Mouse (Mus musculus) cerebellum, adult 11-12 months (tissue): ENCODE measurements around the gene Rapgef4.

ENCODE experiments used
- DNase-seq: peaks from one replicate; pipeline ENCODE4 v3.0.0; 2022

Rapgef4 gene

GRCm38 (mm10) chr2:72078140-72078521 is 97.1 kb downstream of the Rapgef4 start:
- DNase-seq, result no peak

DNA sequence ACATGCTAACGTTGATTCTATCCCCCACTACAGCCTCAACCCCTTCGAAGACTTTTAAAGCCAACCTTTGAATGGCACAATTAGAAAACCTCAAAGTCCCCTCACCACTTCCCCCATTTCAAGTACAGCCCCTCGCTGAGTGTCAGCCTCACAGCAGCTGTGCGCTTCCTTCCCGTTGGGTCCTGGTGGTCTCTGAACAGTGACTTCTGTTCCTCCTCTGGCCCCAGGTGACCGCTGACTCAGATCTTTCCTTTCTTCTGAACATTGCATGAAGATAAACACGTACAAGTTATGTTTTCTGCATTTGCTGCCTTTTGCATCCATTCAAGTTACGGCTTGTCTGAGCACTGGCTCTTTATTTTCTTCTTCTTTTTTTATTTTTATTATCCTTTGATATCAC is 98.1 kb downstream of the Rapgef4 start:
- no peak for DNase-seq

- no peak for DNase-seq
Measured at GRCm38 (mm10) chr2:72082846-72083245, 101.8 kb downstream of the Rapgef4 start.

- no peak for DNase-seq
Measured at GRCm38 (mm10) chr2:72088886-72089285, 107.8 kb downstream of the Rapgef4 start.

DNA sequence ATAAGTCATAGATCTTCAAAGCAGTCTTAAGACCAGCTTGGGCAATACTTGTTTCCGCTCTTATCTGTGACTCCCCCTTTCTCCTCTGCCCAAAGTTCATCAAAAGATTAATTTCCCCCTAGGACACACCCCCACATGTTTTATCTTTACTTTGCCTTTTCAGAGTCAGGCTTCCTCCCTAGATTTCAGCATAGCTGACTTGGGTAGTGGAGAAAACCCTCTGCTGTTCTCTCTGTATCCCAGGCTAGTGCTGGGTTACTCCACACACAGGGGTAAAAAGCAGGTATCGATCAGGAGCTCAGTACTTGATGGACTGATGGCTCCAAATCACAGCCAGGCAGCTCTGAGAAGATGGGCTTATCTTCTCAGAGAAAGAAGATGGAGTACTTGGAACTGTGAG is 109.0 kb downstream of the Rapgef4 start:
- no peak for DNase-seq

DNA sequence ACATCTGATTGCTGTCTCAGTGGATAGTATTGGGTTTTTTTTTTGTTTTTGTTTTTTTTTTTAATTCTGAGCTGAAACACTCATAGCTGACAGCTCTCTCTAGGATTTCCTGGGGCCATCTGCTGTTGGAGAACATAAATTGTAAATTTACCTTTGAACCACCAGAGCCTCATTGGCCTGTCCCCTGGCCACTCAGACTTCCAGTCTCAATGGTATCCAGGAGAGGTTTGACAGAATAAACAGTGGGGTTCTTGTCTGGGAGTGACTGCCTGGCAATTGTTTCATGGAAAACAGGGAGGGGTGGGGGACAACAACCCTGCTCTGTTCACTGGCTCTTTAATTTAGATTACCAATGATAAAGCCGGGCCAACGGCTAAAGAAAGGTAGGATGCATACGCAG is 111.0 kb downstream of the Rapgef4 start:
- no peak for DNase-seq

DNA sequence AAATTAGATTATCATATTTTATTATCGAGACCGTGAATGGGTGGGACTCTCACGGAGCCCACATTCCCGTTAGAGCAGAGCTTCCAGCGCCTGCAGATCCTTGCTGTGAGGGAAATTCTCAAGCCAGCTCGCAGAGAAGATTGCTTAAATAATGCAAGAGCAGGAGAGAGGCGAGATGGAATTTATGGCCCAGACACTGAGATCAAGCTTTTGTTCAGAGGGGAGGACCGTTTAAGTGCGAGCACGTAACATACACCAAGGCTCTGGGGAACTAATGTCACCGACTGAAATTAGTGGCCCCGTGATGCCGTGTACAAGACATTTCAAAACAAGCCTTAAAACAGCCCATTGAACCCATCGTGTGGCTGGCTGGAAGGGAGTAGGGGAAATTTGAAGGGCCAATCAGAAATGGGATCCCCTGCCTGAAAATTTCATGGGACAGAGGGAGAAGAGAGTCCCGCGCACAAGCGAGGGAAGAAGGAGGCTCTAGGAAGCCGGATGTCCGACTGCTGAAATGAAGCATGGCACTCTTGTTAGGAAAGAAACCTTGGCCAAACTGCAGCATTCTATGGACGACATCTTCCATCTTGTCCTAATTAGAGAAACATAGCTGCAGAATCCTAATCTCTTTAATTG is 112.5 kb downstream of the Rapgef4 start:
- DNase-seq, result no peak

GRCm38 (mm10) chr2:72094038-72094437 is 113.0 kb downstream of the Rapgef4 start:
- DNase-seq, result no peak

- no peak for DNase-seq
Measured at GRCm38 (mm10) chr2:72094446-72094845, 113.4 kb downstream of the Rapgef4 start.

DNA sequence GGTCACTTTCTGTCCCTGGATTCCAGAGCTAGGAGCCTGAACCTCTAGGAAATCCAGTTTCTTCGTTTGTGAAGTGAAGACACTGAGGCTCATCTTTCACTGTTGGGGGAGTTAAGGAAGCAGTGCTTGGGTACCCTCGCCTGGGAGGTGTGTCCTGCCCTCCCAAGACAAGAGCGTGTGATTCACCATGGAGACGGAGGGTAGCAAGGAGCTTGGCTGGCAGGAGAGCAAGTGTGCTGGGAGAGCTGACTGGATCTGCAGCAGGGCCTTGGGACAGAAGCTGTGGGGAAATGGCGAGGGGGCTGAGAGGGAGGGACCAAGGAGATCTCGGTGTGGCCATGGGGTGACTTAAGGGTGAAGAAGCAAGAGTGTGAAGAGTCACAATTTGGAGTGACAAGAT is 114.0 kb downstream of the Rapgef4 start:
- no peak for DNase-seq

GRCm38 (mm10) chr2:72096345-72096744 is 115.3 kb downstream of the Rapgef4 start:
- DNase-seq, result no peak

DNA sequence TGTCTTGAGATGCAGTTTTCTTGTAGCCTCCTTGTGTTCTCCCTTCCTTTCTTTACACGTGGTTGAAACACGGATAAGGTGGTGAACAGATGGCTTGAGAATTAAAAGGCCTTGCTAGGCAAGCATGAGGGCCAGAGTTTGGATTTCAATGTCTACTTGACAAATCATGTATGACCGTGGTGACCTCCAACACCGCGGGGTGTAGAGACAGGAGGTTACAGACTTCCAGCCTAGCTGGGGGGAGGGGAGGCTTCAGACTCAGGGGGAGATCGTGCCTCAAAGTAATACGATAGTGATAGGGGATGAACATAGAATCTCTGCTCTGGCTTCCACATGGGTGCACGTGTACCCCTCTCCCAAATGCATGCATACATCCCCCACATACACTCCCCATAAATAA is 117.3 kb downstream of the Rapgef4 start:
- no peak for DNase-seq

DNA sequence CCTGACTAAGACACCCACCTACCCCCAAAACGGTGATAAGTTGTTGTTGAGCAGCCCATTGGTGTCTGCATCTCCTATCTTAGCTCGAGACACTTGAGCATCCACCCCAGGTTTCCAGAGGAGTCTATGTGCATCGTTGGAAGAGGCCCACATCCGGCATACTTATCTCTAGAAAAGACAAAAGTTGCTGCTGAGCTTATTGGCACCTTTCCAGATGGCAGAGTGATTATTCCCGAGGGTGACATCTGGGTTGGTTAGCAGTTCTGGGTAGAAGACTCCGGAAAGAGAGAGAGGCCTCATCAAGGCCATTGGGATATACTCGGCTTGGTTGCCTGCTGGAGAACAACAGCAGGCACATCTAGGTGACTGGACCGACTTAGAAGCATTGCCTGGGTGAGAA is 123.6 kb downstream of the Rapgef4 start:
- no peak for DNase-seq

GRCm38 (mm10) chr2:72107525-72108180 is 126.6 kb downstream of the Rapgef4 start:
- DNase-seq, result peak; percentile 36

DNA sequence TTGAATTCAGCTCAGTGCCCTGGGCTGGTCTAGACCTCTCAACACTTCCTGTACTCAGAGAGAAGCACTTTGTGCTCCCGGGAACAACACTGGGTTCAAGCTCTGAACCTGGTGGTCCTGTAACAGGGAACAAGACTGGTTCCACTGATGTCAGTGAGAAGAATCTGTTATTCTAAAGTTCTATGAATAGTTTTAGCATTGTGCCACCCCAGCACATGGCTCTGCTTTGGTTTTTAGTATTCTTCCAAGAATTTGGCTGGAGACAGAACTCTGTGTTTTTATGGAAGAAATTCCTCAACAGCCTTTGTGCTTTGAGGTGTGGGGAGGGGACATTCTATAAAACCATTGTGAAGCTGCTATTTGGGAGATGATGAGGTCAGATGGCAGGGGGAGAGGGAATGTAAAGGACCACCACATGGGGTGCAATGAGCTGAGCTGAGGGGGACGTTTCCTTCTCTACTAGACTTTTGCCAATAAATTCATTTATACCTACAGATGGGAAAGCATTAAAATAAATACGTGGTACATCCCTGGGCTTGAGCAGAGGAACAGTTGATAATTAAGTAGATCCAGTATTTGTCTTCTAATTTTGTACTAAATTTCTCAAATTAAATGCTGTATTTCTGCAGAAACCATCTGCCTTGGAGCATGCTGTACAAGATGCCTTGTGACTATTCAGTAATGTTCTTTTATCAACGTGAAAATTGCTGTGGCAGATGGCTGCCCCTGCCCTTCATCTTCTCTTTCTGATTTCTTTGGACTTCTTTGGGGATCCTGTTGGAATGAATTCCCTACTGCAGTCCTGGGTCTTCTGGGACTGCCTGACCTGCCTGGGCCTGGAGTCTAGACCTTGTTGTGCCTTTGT is 127.6 kb downstream of the Rapgef4 start:
- DNase-seq, result no peak

DNA sequence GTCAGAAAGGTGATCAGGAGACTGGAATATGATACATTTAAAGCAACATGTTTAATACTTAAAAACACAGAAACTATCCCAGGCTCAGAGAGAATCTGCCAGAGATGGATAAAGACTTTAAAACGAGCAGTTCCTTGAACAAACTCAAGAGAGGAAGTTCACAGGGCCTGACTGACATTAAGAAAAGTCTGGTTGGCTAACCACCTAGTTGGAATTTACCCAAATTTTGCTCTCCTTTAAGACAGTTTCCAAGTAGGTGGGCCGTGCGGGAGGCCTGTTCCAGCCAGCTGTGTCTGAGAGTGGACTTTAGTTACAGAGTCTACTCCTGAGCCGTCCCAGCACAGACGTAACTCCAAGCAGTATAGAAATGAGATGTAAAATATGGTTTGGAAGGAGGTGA is 129.4 kb downstream of the Rapgef4 start:
- DNase-seq, result no peak

- no peak for DNase-seq
Measured at GRCm38 (mm10) chr2:72113716-72114115, 132.7 kb downstream of the Rapgef4 start.

GRCm38 (mm10) chr2:72114148-72114559 is 133.1 kb downstream of the Rapgef4 start:
- DNase-seq, result no peak

GRCm38 (mm10) chr2:72116103-72116502 is 135.1 kb downstream of the Rapgef4 start:
- peak; percentile 52 for DNase-seq

- DNase-seq, result peak; percentile 48
Measured at GRCm38 (mm10) chr2:72116698-72117097, 135.7 kb downstream of the Rapgef4 start.

DNA sequence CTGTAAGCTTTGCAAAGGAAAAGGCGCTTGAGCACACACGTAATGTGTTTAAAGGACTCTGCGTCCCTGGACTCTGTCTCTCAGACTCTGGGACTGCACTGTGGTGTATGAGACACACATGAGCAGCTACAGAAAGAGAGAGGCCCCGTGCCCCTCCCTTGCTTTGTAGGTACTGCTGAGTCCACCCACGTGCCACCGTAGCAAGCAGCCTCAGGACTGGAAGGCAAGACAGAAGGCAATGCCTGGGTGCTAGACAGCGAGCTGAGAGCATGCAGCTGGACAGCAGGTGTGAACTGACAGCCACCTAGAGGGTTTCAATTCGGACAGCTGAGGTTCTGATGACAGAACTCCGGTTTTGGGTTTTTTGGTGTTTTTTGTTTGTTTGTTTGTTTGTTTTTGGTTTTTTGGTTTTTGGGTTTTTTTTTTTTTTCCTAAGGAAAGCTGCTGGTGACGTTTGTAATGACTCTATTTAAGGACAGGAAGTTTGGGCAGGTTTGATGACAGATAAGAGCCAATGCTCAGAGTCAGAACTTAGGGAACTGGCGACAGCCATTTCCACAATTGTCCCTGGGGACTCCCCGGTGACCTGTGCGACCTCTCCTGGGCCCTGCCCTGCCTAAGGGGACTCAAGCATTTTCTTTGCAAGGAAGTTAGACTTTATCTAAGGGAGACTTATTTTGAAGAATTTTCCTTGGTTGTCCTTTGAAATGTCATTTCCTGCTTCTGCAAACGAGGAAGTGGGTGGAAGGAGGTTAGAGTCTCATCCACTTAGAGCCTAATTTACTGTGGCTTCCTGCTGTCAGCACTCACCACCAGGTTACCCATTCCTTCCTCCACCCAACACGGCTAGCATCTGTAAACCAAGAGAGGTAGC is 136.3 kb downstream of the Rapgef4 start:
- DNase-seq, result no peak

- DNase-seq, result no peak
Measured at GRCm38 (mm10) chr2:72120211-72120610, 139.2 kb downstream of the Rapgef4 start.
